Mouse (Mus musculus) midbrain, embryonic 11.5 days (tissue): ENCODE data around the gene Slc7a10. TPM values are rescaled to one million over a fixed set of nuclear protein-coding genes. Genes with fewer than 3 reads are reported as not detected.

ENCODE experiments used
- ATAC-seq: fragments of 200-750 bp; cut with Nextera tagmentation; 2 replicates; pipeline ENCODE4 v1.8.0; 2017; ENCODE audit warnings: moderate TSS enrichment, moderate library complexity; ENCODE audit not compliant: low FRiP score
- DNase-seq: peaks from one replicate; pipeline ENCODE4 v3.0.0; 2015; ENCODE audit warnings: low spot score; ENCODE audit errors: missing footprints
- H3K27ac ChIP-seq: fragments of 300-500 bp; sonication (generic); 2 replicates; pipeline ENCODE4 v1.5.1; 2014; ENCODE audit warnings: low read depth, low read length
- H3K27me3 ChIP-seq: fragments of 300-500 bp; sonication (generic); 2 replicates; pipeline ENCODE4 v1.6.1; 2014; ENCODE audit warnings: mild to moderate bottlenecking, low read length, moderate library complexity, mixed read lengths; ENCODE audit not compliant: control insufficient read depth, insufficient read depth
- H3K36me3 ChIP-seq: fragments of 300-500 bp; sonication (generic); 2 replicates; pipeline ENCODE4 v1.6.1; 2014; ENCODE audit warnings: mild to moderate bottlenecking, low read length, moderate library complexity, mixed read lengths; ENCODE audit not compliant: control insufficient read depth, insufficient read depth
- H3K4me1 ChIP-seq: fragments of 300-500 bp; sonication (generic); 2 replicates; pipeline ENCODE4 v1.6.1; 2014; ENCODE audit warnings: low read length; ENCODE audit not compliant: control insufficient read depth, insufficient read depth
- H3K4me2 ChIP-seq: fragments of 300-500 bp; sonication (generic); 2 replicates; pipeline ENCODE4 v1.6.1; 2014; ENCODE audit warnings: mild to moderate bottlenecking, moderate library complexity
- H3K4me3 ChIP-seq: fragments of 300-500 bp; sonication (generic); 2 replicates; pipeline ENCODE4 v1.5.1; 2014; ENCODE audit warnings: low read depth, low read length
- H3K9ac ChIP-seq: fragments of 300-500 bp; sonication (generic); 2 replicates; pipeline ENCODE4 v1.6.1; 2014; ENCODE audit warnings: low read length
- H3K9me3 ChIP-seq: fragments of 300-500 bp; sonication (generic); 2 replicates; pipeline ENCODE4 v1.6.1; 2016; ENCODE audit warnings: low read length; ENCODE audit not compliant: control insufficient read depth
- WGBS: fragments of 180-500 bp; shearing (Covaris S2); extraction: QIAGEN DNeasy Blood & Tissue Kit; methylation state at CpG from one replicate; pipeline ENCODE4 v1.1.7; 2014; 5-methylcytosine and 5-hydroxymethylcytosine counted together
- polyA plus RNA-seq: library from polyadenylated mRNA; unstranded; fragments of >200 nt; fragmentation: Nextera tagmentation; extraction: Ambion mirVana; gene quantifications from 2 replicates; pipeline ENCODE4 v1.2.1, GENCODE M21; 2014

Gene Slc7a10
- polyA plus RNA-seq, 1 experiment from 2014 or later: 0.31 TPM

DNA sequence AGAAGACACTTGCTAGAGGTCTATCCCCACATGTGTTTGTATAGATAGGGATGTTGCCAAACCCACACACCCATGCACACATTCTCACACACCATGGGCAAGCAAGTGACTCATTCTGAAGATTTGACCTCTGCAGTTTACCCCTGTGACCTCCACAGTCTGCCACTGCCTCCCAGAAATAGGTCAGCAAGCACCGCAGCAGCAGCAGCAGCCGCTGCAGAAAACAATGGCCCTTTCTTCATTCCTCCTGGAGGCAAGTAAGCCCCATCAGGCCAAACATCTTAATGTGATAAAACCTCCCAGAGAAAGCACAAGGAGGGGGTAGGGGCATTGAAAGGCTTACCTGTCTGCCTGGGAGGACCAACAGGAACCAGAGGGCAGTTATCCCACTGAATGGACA lies 5.1 kb downstream of the Slc7a10 start:
- WGBS: 8% methylated on average over 2 of the region's 2 CpGs
- Histone ChIP-seq H3K9me3 (no peaks in the 10 kb centered on the region), H3K4me3 (no peak overlapping the region), H3K9ac (no peak overlapping the region), H3K27me3 (peaks cover 16% of the 10 kb centered on the region), H3K36me3 (no peaks in the 10 kb centered on the region), H3K4me2 (no peak overlapping the region), H3K4me1 (peaks cover 5% of the 10 kb centered on the region), H3K27ac (no peak overlapping the region)
- ATAC-seq (no peak), DNase-seq (no peak)

GRCm38 (mm10) chr7:35197022-35197421 lies 10.8 kb downstream of the Slc7a10 start:
- DNase-seq (no peak), ATAC-seq (no peak)
- Histone ChIP-seq H3K27ac (no peak overlapping the region), H3K27me3 (no peaks in the 10 kb centered on the region), H3K9me3 (no peaks in the 10 kb centered on the region), H3K4me2 (no peak overlapping the region), H3K4me3 (no peak overlapping the region), H3K36me3 (peaks cover 21% of the 10 kb centered on the region), H3K9ac (no peak overlapping the region), H3K4me1 (no peaks in the 10 kb centered on the region)
- WGBS: 75% methylated on average over 2 of the region's 2 CpGs

- 92% methylated on average over 12 of the region's 12 CpGs for WGBS
- H3K4me2 ChIP-seq: no peak overlapping the region
- no peak for ATAC-seq
- no peaks in the 10 kb centered on the region for H3K9me3 ChIP-seq
- peaks cover 40% of the 10 kb centered on the region for H3K36me3 ChIP-seq
- no peaks in the 10 kb centered on the region for H3K4me1 ChIP-seq
- H3K4me3 ChIP-seq: no peak overlapping the region
- H3K27me3 ChIP-seq: no peaks in the 10 kb centered on the region
- DNase-seq: no peak
- no peak overlapping the region for H3K27ac ChIP-seq
- H3K9ac ChIP-seq: no peak overlapping the region
Measured at GRCm38 (mm10) chr7:35198981-35199754, 13.0 kb downstream of the Slc7a10 start.

- DNase-seq: no peak
- Histone ChIP-seq H3K36me3 (peaks cover 42% of the 10 kb centered on the region), H3K27ac (no peak overlapping the region), H3K4me3 (no peak overlapping the region), H3K4me1 (no peaks in the 10 kb centered on the region), H3K27me3 (no peaks in the 10 kb centered on the region), H3K4me2 (no peak overlapping the region), H3K9me3 (no peaks in the 10 kb centered on the region), H3K9ac (no peak overlapping the region)
- no peak for ATAC-seq
Measured at GRCm38 (mm10) chr7:35199755-35200154, 13.6 kb downstream of the Slc7a10 start.

- WGBS: 96% methylated on average over 4 of the region's 4 CpGs
- peaks cover 12% of the 10 kb centered on the region for H3K4me1 ChIP-seq
- H3K9ac ChIP-seq: no peak overlapping the region
- ATAC-seq: no peak
- DNase-seq: no peak
- no peak overlapping the region for H3K4me2 ChIP-seq
- H3K9me3 ChIP-seq: no peaks in the 10 kb centered on the region
- peaks cover 17% of the 10 kb centered on the region for H3K36me3 ChIP-seq
- H3K4me3 ChIP-seq: no peak overlapping the region
- H3K27ac ChIP-seq: no peak overlapping the region
- H3K27me3 ChIP-seq: no peaks in the 10 kb centered on the region; the same call in 1 of the 2 replicates
Measured at GRCm38 (mm10) chr7:35211791-35212190, 25.6 kb downstream of the Slc7a10 start.

DNA sequence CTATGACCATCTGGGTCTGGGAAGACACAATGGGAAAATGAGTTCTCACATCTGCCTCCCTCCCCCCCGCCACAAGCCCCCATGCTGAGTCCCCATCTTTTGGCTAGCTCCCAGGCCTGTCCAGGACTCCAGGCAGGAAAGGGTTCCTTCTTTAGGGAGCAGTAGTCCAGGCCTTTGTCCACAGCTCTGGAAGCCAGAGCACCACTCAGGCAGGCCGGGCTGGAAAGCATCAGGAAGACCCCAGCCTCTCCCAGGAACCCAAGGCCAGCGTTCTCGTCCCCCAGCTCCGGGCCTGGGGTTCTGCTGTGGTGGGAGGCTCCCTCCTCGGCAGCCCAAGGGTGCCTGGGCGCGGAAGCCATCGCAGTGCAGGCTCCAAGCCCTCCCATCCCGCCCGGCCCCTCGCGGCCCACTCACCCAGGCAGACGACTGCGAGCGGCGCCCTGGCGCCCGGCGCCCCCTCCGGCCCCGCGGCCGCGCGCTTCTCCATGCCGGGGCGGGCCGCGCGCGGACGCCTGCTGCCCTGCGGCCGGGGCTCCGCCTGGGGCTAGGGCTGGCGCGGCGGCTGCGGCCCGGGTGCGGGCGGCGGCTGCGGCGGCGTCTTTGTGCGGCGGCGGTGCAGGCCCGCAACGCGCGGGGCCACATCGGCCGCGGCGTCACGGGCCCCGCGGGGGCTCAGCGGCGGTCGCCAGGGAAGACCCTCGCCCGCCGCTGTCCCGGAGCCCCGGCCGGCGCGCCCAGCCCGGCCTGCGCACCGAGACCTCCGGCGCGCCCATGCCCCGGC lies 28.4 kb downstream of the Slc7a10 start:
- under 1% methylated on average over 51 of the region's 79 CpGs for WGBS
- no peaks in the 10 kb centered on the region for H3K9me3 ChIP-seq

GRCm38 (mm10) chr7:35215225-35215624 lies 29.0 kb downstream of the Slc7a10 start, which contains the start of gene Lrp3:
Gene Lrp3, minus strand, starts transcription at chr7:35215498.
- peak within 1 kb of the TSS; percentile 89 for H3K4me3 ChIP-seq
- ATAC-seq: peak; percentile 90
- H3K4me2 ChIP-seq: peak within 1 kb of the TSS; percentile 69
- peak within 1 kb of the TSS; percentile 97 for H3K9ac ChIP-seq
- no peaks in the 10 kb centered on the region for H3K9me3 ChIP-seq
- H3K27ac ChIP-seq: peak within 1 kb of the TSS; percentile 78
- WGBS: under 1% methylated on average over 45 of the region's 53 CpGs
- H3K27me3 ChIP-seq: no peaks in the 10 kb centered on the region; the same call in 1 of the 2 replicates
- peaks cover 17% of the 10 kb centered on the region for H3K36me3 ChIP-seq
- DNase-seq: peak; percentile 96
- peaks cover 12% of the 10 kb centered on the region for H3K4me1 ChIP-seq

More for the DNA sequence above, 28.4 kb downstream of the Slc7a10 start:
- peaks cover 17% of the 10 kb centered on the region for H3K36me3 ChIP-seq
- H3K27me3 ChIP-seq: no peaks in the 10 kb centered on the region; the same call in 1 of the 2 replicates
- H3K4me3 ChIP-seq: peak overlapping the region; percentile 89
- DNase-seq (peak; percentile 93), ATAC-seq (peak; percentile 67)
- peak overlapping the region; percentile 78 for H3K27ac ChIP-seq
- H3K4me2 ChIP-seq: peak overlapping the region; percentile 69
- peaks cover 12% of the 10 kb centered on the region for H3K4me1 ChIP-seq
- H3K9ac ChIP-seq: peak overlapping the region; percentile 97

- WGBS: 45% methylated on average over 5 of the region's 5 CpGs
- ATAC-seq (no peak), DNase-seq (no peak)
- Histone ChIP-seq H3K4me2 (peak overlapping the region; percentile 69), H3K4me3 (peak overlapping the region; percentile 89), H3K27ac (peak overlapping the region; percentile 78), H3K27me3 (no peaks in the 10 kb centered on the region; the same call in 1 of the 2 replicates), H3K9me3 (no peaks in the 10 kb centered on the region), H3K9ac (peak overlapping the region; percentile 97), H3K36me3 (peaks cover 12% of the 10 kb centered on the region), H3K4me1 (peaks cover 12% of the 10 kb centered on the region)
Measured at GRCm38 (mm10) chr7:35215731-35216130, 29.5 kb downstream of the Slc7a10 start.
